Mouse (Mus musculus) heart, postnatal 0 days (tissue): Measurements from ENCODE around the gene Mrap2.

Experiments used
- CTCF ChIP-seq: IDR thresholded peaks from 2 replicates; pipeline ENCODE4 v1.5.1; 2016; ENCODE audit warnings: antibody characterized with exemption, control low read depth, low read depth
- EP300 ChIP-seq: IDR thresholded peaks from 2 replicates; pipeline ENCODE4 v1.6.1; 2016; ENCODE audit warnings: antibody characterized with exemption, low read depth

GRCm38 (mm10) chr9:87115019-87115418 lies 29.1 kb upstream of the Mrap2 start:
- TF ChIP-seq CTCF = no peak
- TF ChIP-seq EP300 = no peak
